Mouse (Mus musculus) spleen, postnatal 14 days (tissue): ENCODE data around the gene Ypel5.

Experiments used
- DNase-seq, 2 experiments: peaks; one replicate each; pipeline ENCODE4 v3.0.0; 2021 to 2022; ENCODE audit warnings: low spot score in 2 of 2

Gene Ypel5

GRCm38 (mm10) chr17:72836158-72837115 lies at the start of gene Ypel5:
Gene Ypel5, plus strand, starts transcription at chr17:72836453.
- peak; percentile 96 to 97 for DNase-seq

- DNase-seq, result no peak
These were observed 48.3 kb upstream of the Ypel5 start for GRCm38 (mm10) chr17:72787886-72788436.

GRCm38 (mm10) chr17:72793278-72793677 lies 43.0 kb upstream of the Ypel5 start:
- no peak for DNase-seq

- DNase-seq, result no peak
These were observed 41.6 kb upstream of the Ypel5 start for GRCm38 (mm10) chr17:72794660-72795059.

GRCm38 (mm10) chr17:72795392-72796047 lies 40.7 kb upstream of the Ypel5 start:
- no peak for DNase-seq

GRCm38 (mm10) chr17:72796506-72796905 lies 39.7 kb upstream of the Ypel5 start:
- no peak for DNase-seq

- DNase-seq, result peak in 1 of 2 experiments; percentile 13
These were observed 38.4 kb upstream of the Ypel5 start for GRCm38 (mm10) chr17:72797867-72798266.

- DNase-seq, result no peak
These were observed 26.2 kb upstream of the Ypel5 start for GRCm38 (mm10) chr17:72809942-72810654.

GRCm38 (mm10) chr17:72813419-72814315 lies 22.6 kb upstream of the Ypel5 start:
- DNase-seq, result peak; percentile 19 to 51

GRCm38 (mm10) chr17:72817574-72817973 lies 18.7 kb upstream of the Ypel5 start:
- no peak for DNase-seq

- DNase-seq, result no peak
These were observed 16.5 kb upstream of the Ypel5 start for GRCm38 (mm10) chr17:72819714-72820113.

- no peak for DNase-seq
These were observed 15.8 kb upstream of the Ypel5 start for GRCm38 (mm10) chr17:72820425-72820824.

GRCm38 (mm10) chr17:72821923-72822322 lies 14.3 kb upstream of the Ypel5 start:
- DNase-seq, result no peak

- no peak for DNase-seq
These were observed 9.2 kb upstream of the Ypel5 start for GRCm38 (mm10) chr17:72826916-72827534.

- DNase-seq, result no peak
These were observed 8.1 kb upstream of the Ypel5 start for GRCm38 (mm10) chr17:72828027-72828678.

- no peak for DNase-seq
These were observed 7.6 kb upstream of the Ypel5 start for GRCm38 (mm10) chr17:72828687-72829086.

GRCm38 (mm10) chr17:72837140-72837712 lies 973 bp downstream of the Ypel5 start:
- peak; percentile 86 to 89 for DNase-seq

- no peak for DNase-seq
These were observed 1.7 kb downstream of the Ypel5 start for GRCm38 (mm10) chr17:72837824-72838474.

GRCm38 (mm10) chr17:72839000-72839399 lies 2.7 kb downstream of the Ypel5 start:
- DNase-seq, result no peak
